Mouse (Mus musculus) ES-CJ7 (cell line): Measurements from ENCODE around the gene Atg4b.

ENCODE experiments used
- DNase-seq: peaks from one replicate; pipeline ENCODE4 v3.0.0; 2011; ENCODE audit warnings: low read depth, low spot score

Gene Atg4b

GRCm38 (mm10) chr1:93751290-93751689 lies at the start of gene Atg4b:
Gene Atg4b, plus strand, starts transcription at chr1:93751500.
- DNase-seq, result peak; percentile 44

- no peak for DNase-seq
Measured at GRCm38 (mm10) chr1:93702106-93702505, 49.2 kb upstream of the Atg4b start.

GRCm38 (mm10) chr1:93703472-93704048 lies 47.7 kb upstream of the Atg4b start:
- DNase-seq, result no peak

- DNase-seq, result no peak
Measured at GRCm38 (mm10) chr1:93704341-93704740, 47.0 kb upstream of the Atg4b start.

- DNase-seq, result peak; percentile 68
Measured at GRCm38 (mm10) chr1:93705389-93705788, 45.9 kb upstream of the Atg4b start.

GRCm38 (mm10) chr1:93716166-93716565 lies 35.1 kb upstream of the Atg4b start:
- no peak for DNase-seq

- no peak for DNase-seq
Measured at GRCm38 (mm10) chr1:93721557-93721956, 29.7 kb upstream of the Atg4b start.

GRCm38 (mm10) chr1:93724623-93725022 lies 26.7 kb upstream of the Atg4b start:
- no peak for DNase-seq

GRCm38 (mm10) chr1:93725665-93726064 lies 25.6 kb upstream of the Atg4b start:
- no peak for DNase-seq

- DNase-seq, result no peak
Measured at GRCm38 (mm10) chr1:93726116-93726515, 25.2 kb upstream of the Atg4b start.

GRCm38 (mm10) chr1:93726974-93727373 lies 24.3 kb upstream of the Atg4b start:
- peak; percentile 74 for DNase-seq

GRCm38 (mm10) chr1:93731103-93731502 lies 20.2 kb upstream of the Atg4b start:
- no peak for DNase-seq

GRCm38 (mm10) chr1:93731880-93732281 lies 19.4 kb upstream of the Atg4b start:
- peak; percentile 45 for DNase-seq

- no peak for DNase-seq
Measured at GRCm38 (mm10) chr1:93735859-93736258, 15.4 kb upstream of the Atg4b start.

- peak; percentile 84 for DNase-seq
Measured at GRCm38 (mm10) chr1:93737711-93738110, 13.6 kb upstream of the Atg4b start.

- no peak for DNase-seq
Measured at GRCm38 (mm10) chr1:93740671-93741070, 10.6 kb upstream of the Atg4b start.

- DNase-seq, result no peak
Measured at GRCm38 (mm10) chr1:93741987-93742386, 9.3 kb upstream of the Atg4b start.

- DNase-seq, result peak; percentile 62
Measured at GRCm38 (mm10) chr1:93742910-93743309, 8.4 kb upstream of the Atg4b start.

GRCm38 (mm10) chr1:93746179-93746578 lies 5.1 kb upstream of the Atg4b start:
- no peak for DNase-seq

- DNase-seq, result no peak
Measured at GRCm38 (mm10) chr1:93748539-93748938, 2.8 kb upstream of the Atg4b start.

GRCm38 (mm10) chr1:93753911-93754572 lies 2.7 kb downstream of the Atg4b start:
- peak; percentile 28 for DNase-seq

- DNase-seq, result peak; percentile 65
Measured at GRCm38 (mm10) chr1:93754573-93755290, 3.4 kb downstream of the Atg4b start, which contains the start of gene Thap4. Gene Thap4, minus strand, starts transcription at chr1:93754864.

GRCm38 (mm10) chr1:93755291-93755610 lies 4.0 kb downstream of the Atg4b start:
- peak; percentile 49 for DNase-seq
